Mouse (Mus musculus) neural tube, embryonic 14.5 days (tissue): ENCODE measurements around the gene Vstm5. TPM values are rescaled to one million over a fixed set of nuclear protein-coding genes. Genes with fewer than 3 reads are reported as not detected.
A peak's percentile ranks its signal among the peaks of the same experiment; 100 is the strongest.

Experiments
- ATAC-seq: fragments of 200-750 bp; cut with Nextera tagmentation; 2 replicates; pipeline ENCODE4 v1.8.0; 2017; ENCODE audit warnings: low read depth, mild to moderate bottlenecking, moderate TSS enrichment, moderate library complexity
- H3K27ac ChIP-seq: fragments of 300-500 bp; sonication (generic); 2 replicates; pipeline ENCODE4 v1.5.1; 2014; ENCODE audit warnings: low read depth, mild to moderate bottlenecking, control low read depth, low read length, moderate library complexity, mixed read lengths
- H3K27me3 ChIP-seq: fragments of 300-500 bp; sonication (generic); 2 replicates; pipeline ENCODE4 v1.6.1; 2014; ENCODE audit warnings: low read length; ENCODE audit not compliant: control insufficient read depth, insufficient read depth
- H3K36me3 ChIP-seq: fragments of 300-500 bp; sonication (generic); 2 replicates; pipeline ENCODE4 v1.6.1; 2014; ENCODE audit warnings: low read length, mixed read lengths; ENCODE audit not compliant: control insufficient read depth, insufficient read depth
- H3K4me1 ChIP-seq: fragments of 300-500 bp; sonication (generic); 2 replicates; pipeline ENCODE4 v1.6.1; 2014; ENCODE audit warnings: low read length; ENCODE audit not compliant: control insufficient read depth, insufficient read depth
- H3K4me2 ChIP-seq: fragments of 300-500 bp; sonication (generic); 2 replicates; pipeline ENCODE4 v1.6.1; 2014; ENCODE audit warnings: mild to moderate bottlenecking, low read depth, low read length, control low read depth
- H3K4me3 ChIP-seq: fragments of 300-500 bp; sonication (generic); 2 replicates; pipeline ENCODE4 v1.5.1; 2014; ENCODE audit warnings: low read depth, low read length, control low read depth, mixed read lengths
- H3K9ac ChIP-seq: fragments of 300-500 bp; sonication (generic); replicated peaks from 2 replicates; pipeline ENCODE4 v1.6.1; 2014; ENCODE audit warnings: low read depth, mild to moderate bottlenecking, control low read depth, low read length, mixed read lengths
- H3K9me3 ChIP-seq: fragments of 300-500 bp; sonication (generic); 2 replicates; pipeline ENCODE4 v1.6.1; 2016; ENCODE audit warnings: low read length; ENCODE audit not compliant: control insufficient read depth
- WGBS: fragments of 180-500 bp; shearing (Covaris S2); extraction: QIAGEN DNeasy Blood & Tissue Kit; methylation state at CpG from one replicate; pipeline ENCODE4 v1.1.7; 2014; 5-methylcytosine and 5-hydroxymethylcytosine counted together
- polyA plus RNA-seq: library from polyadenylated mRNA; unstranded; fragments of >200 nt; fragmentation: Nextera tagmentation; extraction: Ambion mirVana; gene quantifications from 2 replicates; pipeline ENCODE4 v1.2.1, GENCODE M21; 2014

Gene Vstm5
- polyA plus RNA-seq, 1 experiment from 2014 or later: 41.8 TPM

GRCm38 (mm10) chr9:15235986-15236385, 2.9 kb upstream of the Vstm5 start:
- no peak overlapping the region for H3K4me2 ChIP-seq
- H3K27me3 ChIP-seq: no peaks in the 10 kb centered on the region
- no peak overlapping the region for H3K4me3 ChIP-seq
- no peak overlapping the region for H3K9ac ChIP-seq
- ATAC-seq: no peak
- no peaks in the 10 kb centered on the region for H3K36me3 ChIP-seq
- 83% methylated on average over 3 of the region's 3 CpGs for WGBS
- H3K27ac ChIP-seq: no peak overlapping the region
- no peaks in the 10 kb centered on the region for H3K9me3 ChIP-seq
- no peaks in the 10 kb centered on the region for H3K4me1 ChIP-seq

- Histone ChIP-seq H3K9ac (no peak overlapping the region), H3K9me3 (no peaks in the 10 kb centered on the region), H3K4me3 (no peak overlapping the region), H3K4me2 (no peak overlapping the region), H3K27ac (no peak overlapping the region), H3K4me1 (no peaks in the 10 kb centered on the region), H3K36me3 (no peaks in the 10 kb centered on the region), H3K27me3 (no peaks in the 10 kb centered on the region)
- WGBS: 50% methylated on average over 14 of the region's 14 CpGs
- ATAC-seq: no peak
These were observed 1.1 kb upstream of the Vstm5 start for GRCm38 (mm10) chr9:15237516-15238296.

- ATAC-seq: peak; percentile 54
- H3K36me3 ChIP-seq: no peaks in the 10 kb centered on the region
- peak overlapping the region; percentile 49 for H3K4me3 ChIP-seq
- H3K27ac ChIP-seq: peak overlapping the region; percentile 70; the same call in 1 of the 2 replicates
- H3K27me3 ChIP-seq: no peaks in the 10 kb centered on the region
- peak overlapping the region; percentile 91 for H3K4me2 ChIP-seq
- H3K9ac ChIP-seq: peak overlapping the region; percentile 68
- H3K4me1 ChIP-seq: no peaks in the 10 kb centered on the region
- 59% methylated on average over 16 of the region's 16 CpGs for WGBS
- no peaks in the 10 kb centered on the region for H3K9me3 ChIP-seq
These were observed 401 bp upstream of the Vstm5 start for GRCm38 (mm10) chr9:15238297-15238990.

- Histone ChIP-seq H3K4me1 (no peaks in the 10 kb centered on the region), H3K27ac (no peak overlapping the region), H3K4me2 (peak overlapping the region; percentile 91; the same call in 1 of the 2 replicates), H3K9ac (no peak overlapping the region), H3K9me3 (no peaks in the 10 kb centered on the region), H3K4me3 (no peak overlapping the region; the same call in 1 of the 2 replicates), H3K27me3 (no peaks in the 10 kb centered on the region), H3K36me3 (no peaks in the 10 kb centered on the region)
- WGBS: 92% methylated on average over 6 of the region's 6 CpGs
- no peak for ATAC-seq
These were observed 1.2 kb downstream of the Vstm5 start for GRCm38 (mm10) chr9:15240006-15240405.

GRCm38 (mm10) chr9:15240863-15241595, 2.2 kb downstream of the Vstm5 start:
- Histone ChIP-seq H3K9ac (no peak overlapping the region), H3K4me2 (no peak overlapping the region), H3K27ac (no peak overlapping the region), H3K4me1 (no peaks in the 10 kb centered on the region), H3K27me3 (no peaks in the 10 kb centered on the region), H3K9me3 (no peaks in the 10 kb centered on the region), H3K4me3 (no peak overlapping the region), H3K36me3 (no peaks in the 10 kb centered on the region)
- ATAC-seq: no peak
- WGBS: 71% methylated on average over 6 of the region's 6 CpGs

- H3K9ac ChIP-seq: no peak overlapping the region
- H3K4me2 ChIP-seq: no peak overlapping the region
- WGBS: 50% methylated on average over 9 of the region's 9 CpGs
These were observed 2.7 kb downstream of the Vstm5 start for GRCm38 (mm10) chr9:15241596-15241939.

GRCm38 (mm10) chr9:15242130-15242529, 3.3 kb downstream of the Vstm5 start:
- Histone ChIP-seq H3K4me2 (no peak overlapping the region), H3K9me3 (no peaks in the 10 kb centered on the region), H3K27ac (no peak overlapping the region), H3K36me3 (no peaks in the 10 kb centered on the region), H3K27me3 (no peaks in the 10 kb centered on the region), H3K4me3 (no peak overlapping the region), H3K4me1 (no peaks in the 10 kb centered on the region), H3K9ac (no peak overlapping the region)
- ATAC-seq: no peak
- 100% methylated on average over 1 of the region's 1 CpGs for WGBS

More at GRCm38 (mm10) chr9:15241596-15241939, 2.7 kb downstream of the Vstm5 start:
- H3K9me3 ChIP-seq: no peaks in the 10 kb centered on the region
- no peak overlapping the region for H3K27ac ChIP-seq
- H3K4me1 ChIP-seq: no peaks in the 10 kb centered on the region
- no peaks in the 10 kb centered on the region for H3K36me3 ChIP-seq
- no peak for ATAC-seq
- H3K27me3 ChIP-seq: no peaks in the 10 kb centered on the region
- no peak overlapping the region for H3K4me3 ChIP-seq

DNA sequence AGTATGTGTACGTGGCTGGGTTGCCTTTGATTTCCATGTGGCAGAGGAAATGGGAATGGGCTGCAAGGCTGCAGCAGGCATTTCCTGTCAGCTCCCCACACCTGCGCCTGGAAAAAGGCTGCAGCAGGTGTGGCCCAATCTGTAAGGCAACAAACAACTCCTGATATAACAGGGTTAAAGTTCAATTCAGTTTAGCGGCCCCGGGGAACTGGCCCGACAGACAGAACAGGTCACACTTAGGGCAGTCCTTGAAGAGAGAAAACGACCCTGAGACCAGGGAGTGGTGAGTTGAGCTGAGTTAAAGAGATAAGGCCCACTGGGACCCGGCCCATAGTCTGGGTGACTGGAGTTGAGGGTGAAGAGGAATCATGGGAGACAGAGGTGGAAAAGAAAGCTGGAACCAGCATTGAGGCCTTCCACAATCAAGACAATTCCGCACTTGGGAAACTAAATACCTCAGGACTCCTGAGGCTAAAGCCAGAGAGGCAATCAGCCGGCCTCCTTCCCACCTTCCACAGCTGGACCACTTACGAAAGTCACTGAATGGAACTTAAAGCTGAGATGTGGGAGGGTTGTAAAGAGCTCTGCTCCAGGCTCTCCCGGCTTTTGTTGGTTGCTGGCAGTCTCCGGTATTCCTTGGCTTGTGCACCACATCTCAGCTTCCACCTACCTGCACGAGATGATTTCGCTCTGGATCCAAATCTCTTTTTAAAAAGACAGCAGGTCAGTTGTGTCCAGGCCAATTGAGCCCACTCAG, 6.7 kb downstream of the Vstm5 start:
- H3K27me3 ChIP-seq: no peaks in the 10 kb centered on the region
- WGBS: 61% methylated on average over 14 of the region's 14 CpGs
- H3K9ac ChIP-seq: no peak overlapping the region
- H3K27ac ChIP-seq: no peak overlapping the region
- no peak overlapping the region for H3K4me2 ChIP-seq
- H3K9me3 ChIP-seq: no peaks in the 10 kb centered on the region
- no peak overlapping the region for H3K4me3 ChIP-seq
- H3K36me3 ChIP-seq: no peaks in the 10 kb centered on the region
- ATAC-seq: no peak
- no peaks in the 10 kb centered on the region for H3K4me1 ChIP-seq
